Mouse (Mus musculus): Measurements from ENCODE around the gene Ephb2.
A peak's percentile ranks its signal among the peaks of the same experiment; 100 is the strongest.

Gene Ephb2

GRCm38 (mm10) chr4:136732536-136733121 is 103.2 kb downstream of the Ephb2 start:
- no peak for DNase-seq (ENCODE audit: low spot score in 2 of 2)

- no peak for DNase-seq (ENCODE audit: low spot score in 2 of 2)
Observed at GRCm38 (mm10) chr4:136731761-136732160, 104.0 kb downstream of the Ephb2 start.

GRCm38 (mm10) chr4:136731008-136731609 is 104.7 kb downstream of the Ephb2 start:
- DNase-seq (ENCODE audit: low spot score in 2 of 2), result no peak

GRCm38 (mm10) chr4:136730501-136730900 is 105.3 kb downstream of the Ephb2 start:
- no peak for DNase-seq (ENCODE audit: low spot score in 2 of 2)

GRCm38 (mm10) chr4:136729574-136729973 is 106.2 kb downstream of the Ephb2 start:
- DNase-seq (ENCODE audit: low spot score in 2 of 2), result no peak

GRCm38 (mm10) chr4:136726941-136727340 is 108.8 kb downstream of the Ephb2 start:
- DNase-seq (ENCODE audit: low spot score in 2 of 2), result no peak

GRCm38 (mm10) chr4:136724731-136725130 is 111.1 kb downstream of the Ephb2 start:
- peak; percentile 24 to 31 for DNase-seq (ENCODE audit: low spot score in 2 of 2)

GRCm38 (mm10) chr4:136722361-136723082 is 113.3 kb downstream of the Ephb2 start:
- no peak for DNase-seq (ENCODE audit: low spot score in 2 of 2)

- DNase-seq (ENCODE audit: low spot score in 2 of 2), result no peak
Observed at GRCm38 (mm10) chr4:136721937-136722336, 113.9 kb downstream of the Ephb2 start.

GRCm38 (mm10) chr4:136720025-136720424 is 115.8 kb downstream of the Ephb2 start:
- no peak for DNase-seq (ENCODE audit: low spot score in 2 of 2)

GRCm38 (mm10) chr4:136718193-136718986 is 117.4 kb downstream of the Ephb2 start:
- DNase-seq (ENCODE audit: low spot score in 2 of 2), result no peak

GRCm38 (mm10) chr4:136716561-136716972 is 119.2 kb downstream of the Ephb2 start:
- no peak for DNase-seq (ENCODE audit: low spot score in 2 of 2)

- no peak for DNase-seq (ENCODE audit: low spot score in 2 of 2)
Observed at GRCm38 (mm10) chr4:136714530-136714929, 121.3 kb downstream of the Ephb2 start.

GRCm38 (mm10) chr4:136713889-136714288 is 121.9 kb downstream of the Ephb2 start:
- DNase-seq (ENCODE audit: low spot score in 2 of 2), result no peak

GRCm38 (mm10) chr4:136713431-136713830 is 122.4 kb downstream of the Ephb2 start:
- no peak for DNase-seq (ENCODE audit: low spot score in 2 of 2)

GRCm38 (mm10) chr4:136711985-136712768 is 123.6 kb downstream of the Ephb2 start:
- no peak for DNase-seq (ENCODE audit: low spot score in 2 of 2)

GRCm38 (mm10) chr4:136710345-136710744 is 125.4 kb downstream of the Ephb2 start:
- DNase-seq (ENCODE audit: low spot score in 2 of 2), result no peak

GRCm38 (mm10) chr4:136708956-136709355 is 126.8 kb downstream of the Ephb2 start:
- no peak for DNase-seq (ENCODE audit: low spot score in 2 of 2)

- DNase-seq (ENCODE audit: low spot score in 2 of 2), result no peak
Observed at GRCm38 (mm10) chr4:136706696-136707095, 129.1 kb downstream of the Ephb2 start.

GRCm38 (mm10) chr4:136705091-136705490 is 130.7 kb downstream of the Ephb2 start:
- DNase-seq (ENCODE audit: low spot score in 2 of 2), result no peak

GRCm38 (mm10) chr4:136704551-136704950 is 131.2 kb downstream of the Ephb2 start:
- no peak for DNase-seq (ENCODE audit: low spot score in 2 of 2)

Measured in urinary bladder, adult 18-20 months (tissue).